Mouse (Mus musculus) cerebellum, adult 2 months (tissue): ENCODE results near the gene Cd180.

Experiments
- CTCF ChIP-seq: fragments of 200-500 bp; IDR thresholded peaks from 2 replicates; pipeline ENCODE4 v1.5.1; 2011; ENCODE audit warnings: low read depth, mild to moderate bottlenecking, control low read depth, low read length, moderate library complexity, borderline replicate concordance; ENCODE audit not compliant: insufficient read depth
- POLR2A ChIP-seq: fragments of 200-500 bp; IDR thresholded peaks from 2 replicates; pipeline ENCODE4 v1.6.1; 2011; ENCODE audit warnings: low read length, control low read depth, borderline replicate concordance; ENCODE audit not compliant: insufficient read depth

GRCm38 (mm10) chr13:102726876-102727275, 33.5 kb downstream of the Cd180 start:
- TF ChIP-seq CTCF (no peak), POLR2A (no peak)
